17 mouse cellular contexts compared by ENCODE assay signal in genomic region chr8:77755441-77755840, GRCm38 (mm10). TPM values are rescaled to one million over a fixed set of nuclear protein-coding genes. Genes with fewer than 3 reads are reported as not detected.
DNase-seq lines count a peak whose midpoint lies in the region; ATAC-seq and TF ChIP-seq lines count a peak whose summit lies in the region.
"Had no signal": no experiment of that assay in that cellular context is flagged by ENCODE, and none has a peak within 500 bp of the region (broad histone marks: within the 10 kb centered on the region; RNA-seq: fewer than 3 reads in every experiment).

No protein-coding gene starts in this region.

- intact Hi-C loops in heart, postnatal 36 days (cut with DNase I): no loop called here

- no peak for TF ChIP-seq CTCF in lung, embryonic 14.5 days (IDR thresholded peaks at IDR 0.05; ENCODE audit: low read depth)
- TF ChIP-seq CTCF in brain, embryonic 14.5 days (IDR thresholded peaks at IDR 0.05; ENCODE audit: borderline replicate concordance, extremely low read depth, insufficient read depth, insufficient read length): no peak

- H3K9ac ChIP-seq in heart, embryonic 14.5 days (ENCODE audit: low read length): no peak overlapping the region
- no peak overlapping the region for H3K9ac ChIP-seq in lung, embryonic 14.5 days
- H3K9ac ChIP-seq: hindbrain, embryonic 13.5 days; intestine, embryonic 15.5 days; liver, embryonic 13.5 days; neural tube, embryonic 13.5 days had no signal

- no peak for ATAC-seq in heart, embryonic 14.5 days (ENCODE audit: insufficient number of reproducible peaks, insufficient read depth, low FRiP score, low read depth)
- ATAC-seq in lung, embryonic 14.5 days (ENCODE audit: insufficient read depth): peak; percentile 79; the same call in 1 of the 2 replicates
- ATAC-seq in granulocyte monocyte progenitor cell, adult 5-6 weeks (replicated peaks; ENCODE audit: poor library complexity, severe bottlenecking): no peak
- ATAC-seq: intestine, embryonic 15.5 days had no signal

- H3K27me3 ChIP-seq in heart, embryonic 14.5 days (ENCODE audit: control insufficient read depth, insufficient read depth, low read length): no peaks in the 10 kb centered on the region
- no peaks in the 10 kb centered on the region for H3K27me3 ChIP-seq in lung, embryonic 14.5 days (ENCODE audit: insufficient read depth, low read length)
- H3K27me3 ChIP-seq: CH12.LX; hindbrain, embryonic 13.5 days; intestine, embryonic 15.5 days; liver, embryonic 13.5 days; neural tube, embryonic 13.5 days had no signal

- no peaks in the 10 kb centered on the region for H3K9me3 ChIP-seq in heart, embryonic 14.5 days (ENCODE audit: control insufficient read depth, low read length)
- H3K9me3 ChIP-seq in lung, embryonic 14.5 days (ENCODE audit: low read depth, low read length): no peaks in the 10 kb centered on the region
- H3K9me3 ChIP-seq: hindbrain, embryonic 13.5 days; intestine, embryonic 15.5 days; liver, embryonic 13.5 days; neural tube, embryonic 13.5 days had no signal

- DNase-seq in adrenal gland, adult 2 months: peak; percentile 40
- no peak for DNase-seq in adrenal gland, adult 18-20 months (ENCODE audit: low spot score in 2 of 2)
- no peak for DNase-seq in heart, postnatal 36 days
- peak; percentile 82 for DNase-seq in lung, embryonic 14.5 days
- no peak for DNase-seq in lung, postnatal 10 days
- peak; percentile 26 for DNase-seq in brain, embryonic 14.5 days (ENCODE audit: low read depth)
- DNase-seq: cerebellum, adult 11-12 months; cerebellum, postnatal 36 days; gastrocnemius, postnatal 36 days; liver, embryonic 13.5 days; thymus, adult 18-20 months had no signal

- H3K4me2 ChIP-seq in heart, embryonic 14.5 days (ENCODE audit: low read length): peak overlapping the region; percentile 54
- H3K4me2 ChIP-seq in lung, embryonic 14.5 days: peak overlapping the region; percentile 12; the same call in 1 of the 2 replicates
- H3K4me2 ChIP-seq: hindbrain, embryonic 13.5 days; intestine, embryonic 15.5 days; liver, embryonic 13.5 days; neural tube, embryonic 13.5 days had no signal

- WGBS in heart, embryonic 14.5 days: 38% methylated on average over 4 of the region's 4 CpGs
- WGBS in lung, embryonic 14.5 days: 17% methylated on average over 4 of the region's 4 CpGs

- peak overlapping the region; percentile 12 to 58; a peak in 3 of 4 replicates for H3K27ac ChIP-seq in heart, embryonic 14.5 days (replicated peaks in 1 of 2; ENCODE audit: control insufficient read depth in 1 of 2, insufficient read depth in 1 of 2, low read depth in 2 of 2, low read length in 2 of 2)
- H3K27ac ChIP-seq in lung, embryonic 14.5 days (ENCODE audit: low read depth): peak overlapping the region; percentile 55; the same call in 1 of the 2 replicates
- H3K27ac ChIP-seq: hindbrain, embryonic 13.5 days; intestine, embryonic 15.5 days; liver, embryonic 13.5 days; neural tube, embryonic 13.5 days had no signal

- peaks cover 4 to 7% of the 10 kb centered on the region in 2 experiments for H3K4me1 ChIP-seq in heart, embryonic 14.5 days (ENCODE audit: control insufficient read depth in 2 of 2, insufficient read depth in 2 of 2, low read length in 2 of 2)
- peaks cover 6% of the 10 kb centered on the region; the same call in 1 of the 2 replicates for H3K4me1 ChIP-seq in lung, embryonic 14.5 days (ENCODE audit: insufficient read depth)
- H3K4me1 ChIP-seq: hindbrain, embryonic 13.5 days; intestine, embryonic 15.5 days; liver, embryonic 13.5 days; neural tube, embryonic 13.5 days had no signal

- TF ChIP-seq POLR2A in brain, embryonic 14.5 days (IDR thresholded peaks at IDR 0.05; ENCODE audit: borderline replicate concordance, extremely low read depth, insufficient read depth, insufficient read length, poor library complexity, severe bottlenecking): no peak

- H3K4me3 ChIP-seq in heart, embryonic 14.5 days (ENCODE audit: control insufficient read depth in 1 of 2, insufficient read depth in 1 of 2, low read depth in 1 of 2, low read length in 2 of 2): no peak overlapping the region
- H3K4me3 ChIP-seq in lung, embryonic 14.5 days (ENCODE audit: low read depth, low read length): no peak overlapping the region
- H3K4me3 ChIP-seq: hindbrain, embryonic 13.5 days; intestine, embryonic 15.5 days; liver, embryonic 13.5 days; neural tube, embryonic 13.5 days had no signal

- no peaks in the 10 kb centered on the region for H3K36me3 ChIP-seq in heart, embryonic 14.5 days (ENCODE audit: control insufficient read depth, insufficient read depth, low read length)
- H3K36me3 ChIP-seq in lung, embryonic 14.5 days (ENCODE audit: insufficient read depth): no peaks in the 10 kb centered on the region
- H3K36me3 ChIP-seq: hindbrain, embryonic 13.5 days; intestine, embryonic 15.5 days; liver, embryonic 13.5 days; neural tube, embryonic 13.5 days had no signal

RNA-seq across cellular contexts. Expression of gene Ednra, which starts 31.2 kb away (rescaled TPM):
- total RNA-seq in adrenal gland, adult 2 months (2021): 10 to 100 TPM; 20.0 to 22.3 TPM
- 5.8 and 7.3 TPM in 2 replicates for polyA plus RNA-seq in adrenal gland, adult 2 months (2012; rRNA removed)
- total RNA-seq in adrenal gland, adult 18-20 months (2021): 10 to 100 TPM; 21.5 to 21.9 TPM
- polyA plus RNA-seq in heart, embryonic 14.5 days (2014; fragmentation: Nextera tagmentation; extraction: Ambion mirVana): 47.3 and 49.0 TPM in 2 replicates
- 10 to 100 TPM; 39.2 to 43.5 TPM for total RNA-seq in heart, postnatal 36 days (2021)
- 140 and 147 TPM in 2 replicates for polyA plus RNA-seq in lung, embryonic 14.5 days (2014; fragmentation: Nextera tagmentation; extraction: Ambion mirVana)
- polyA plus RNA-seq in brain, embryonic 14.5 days (2012; rRNA removed): 8.5 and 12.5 TPM in 2 replicates
- not detected in 2 replicates for total RNA-seq in granulocyte monocyte progenitor cell, adult 5-6 weeks (2014; fragmentation: Nextera tagmentation)
- 0.82 TPM in 1 of 2 replicates, not detected in the other for total RNA-seq in granulocyte monocyte progenitor cell, adult 5-6 weeks (2017)

Comparison
In these comparisons a context has a peak if more than half of its experiments do, and no peak if none do; other contexts are left out.
1. DNase-seq: peak in adrenal gland, adult 2 months (single experiment), lung, embryonic 14.5 days (single experiment) and brain, embryonic 14.5 days (single experiment); none in adrenal gland, adult 18-20 months (0 of 2), heart, postnatal 36 days (0 of 2) and lung, postnatal 10 days (single experiment).
2. RNA of gene Ednra, which starts 31.2 kb away (total RNA-seq): 39.2 to 43.5 TPM in heart, postnatal 36 days, 20.0 to 22.3 TPM in adrenal gland, adult 2 months and 21.5 to 21.9 TPM in adrenal gland, adult 18-20 months; 0.82 TPM in granulocyte monocyte progenitor cell, adult 5-6 weeks; every median in the first group is over 10 times any median in the second.